Mouse (Mus musculus): ENCODE results near the gene Tspan31. TPM values are rescaled to one million over a fixed set of nuclear protein-coding genes. Genes with fewer than 3 reads are reported as not detected.
A peak's percentile ranks its signal among the peaks of the same experiment; 100 is the strongest.

Tspan31 gene
- polyA plus RNA-seq, 1 experiment from 2014 or later = 116 TPM

DNA sequence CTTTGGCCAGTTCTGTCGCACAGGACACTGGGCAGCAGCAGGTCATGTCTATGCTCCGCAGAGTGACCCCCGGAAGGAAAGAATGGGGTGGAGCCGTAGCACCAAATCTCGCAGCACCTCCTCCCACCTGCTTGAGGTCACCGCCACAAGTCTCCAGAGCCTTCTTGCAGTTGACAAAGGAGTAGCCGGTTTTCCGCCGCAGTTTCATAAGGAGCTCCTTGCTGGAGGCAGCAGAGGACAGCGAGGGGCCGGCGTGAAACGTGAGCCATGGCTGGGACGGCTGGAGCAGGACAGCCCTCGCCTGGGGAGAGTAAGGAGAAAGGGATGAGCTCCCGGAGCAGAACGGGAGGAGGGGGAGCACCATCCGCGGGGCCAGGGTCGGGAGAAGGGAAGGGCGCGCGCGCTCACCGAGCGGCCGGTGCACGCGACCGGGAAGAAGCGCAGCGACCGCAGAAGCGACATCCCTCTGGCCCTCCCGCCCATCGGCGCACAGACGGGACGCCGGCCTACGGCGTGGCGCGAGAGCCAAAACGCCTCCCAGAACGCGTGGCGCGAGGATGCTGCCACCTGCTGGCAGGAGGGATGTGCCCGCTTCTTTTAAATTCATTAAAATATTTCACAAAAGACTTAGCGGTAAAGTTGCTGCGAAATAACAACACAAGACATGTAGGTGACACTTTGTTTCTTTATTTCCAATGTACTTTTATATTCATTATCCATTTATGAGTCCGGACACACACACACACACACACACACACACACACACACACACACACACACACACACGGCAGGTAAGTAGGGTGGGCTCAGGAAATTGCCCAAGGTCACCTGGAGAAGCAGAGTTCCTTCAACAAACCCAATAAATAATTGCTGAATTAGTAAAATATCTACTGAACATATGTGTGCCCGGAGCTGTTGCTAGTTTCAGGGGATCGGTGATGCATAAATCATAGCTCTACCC lies 39.4 kb downstream of the Tspan31 start, which contains the start of gene Tsfm:
Gene Tsfm (minus strand): TSS at position 505 of the 961 bp plus-strand sequence.
- DNase-seq (ENCODE audit: low read depth, low spot score) (peak; percentile 43), ATAC-seq (peak; percentile 75)
- ChIA-PET POLR2A (interaction anchor here (1.0 to 3.9 kb wide), 4 partner anchors 11 to 115 kb away, joined by 3 to 19 read pairs (median 3); partner anchors contain the start of genes Eef1akmt3 and Mettl1), CTCF (interaction anchor here (0.7 to 2.9 kb wide), 17 partner anchors 9 to 128 kb away, joined by 3 to 14 read pairs (median 4); partner anchors contain the start of genes Eef1akmt3 and Mettl1)
- TF ChIP-seq CTCF (IDR thresholded peaks at IDR 0.05) = peak; percentile 99
- in situ Hi-C loops (cut with MboI; ENCODE audit: low pct_unique_long_range_greater_than_20kb) = loop anchor here (10.0 kb wide), 1 partner anchor 116 kb away; no protein-coding TSS in a partner anchor
- no peaks in the 10 kb centered on the region for H3K27me3 ChIP-seq

DNA sequence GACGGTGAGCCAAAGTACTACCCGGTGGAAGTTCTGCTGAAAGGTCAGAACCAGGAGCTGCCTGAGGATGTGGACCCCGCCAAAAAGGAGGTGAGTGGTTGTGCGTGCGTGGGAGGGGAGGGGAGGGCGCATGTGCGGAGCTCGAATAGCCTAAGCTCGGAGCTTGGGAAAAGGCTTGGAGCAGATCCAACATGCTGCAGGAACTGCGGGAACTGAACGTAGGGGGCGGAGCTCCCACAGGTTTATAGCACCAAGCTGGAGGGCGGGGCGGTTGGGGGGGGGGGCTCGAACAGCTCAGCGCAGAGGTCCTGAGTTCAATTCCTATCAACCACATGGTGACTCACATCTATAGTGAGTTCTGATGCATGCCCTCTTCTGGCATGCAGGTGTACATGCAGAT lies 51.6 kb downstream of the Tspan31 start:
- in situ Hi-C loops (cut with MboI; ENCODE audit: low pct_unique_long_range_greater_than_20kb) = no loop called here
- H3K27me3 ChIP-seq = no peaks in the 10 kb centered on the region
- no peak for TF ChIP-seq CTCF (IDR thresholded peaks at IDR 0.05)
- POLR2A ChIA-PET = interaction anchor here (0.9 kb wide), 1 partner anchor 9 kb away, joined by 4 read pairs; no protein-coding TSS in a partner anchor
- ATAC-seq (no peak), DNase-seq (ENCODE audit: low read depth, low spot score) (no peak)
- CTCF ChIA-PET = interaction anchor here (1.4 to 1.6 kb wide), 2 partner anchors 12 to 17 kb away, joined by 3 read pairs; no protein-coding TSS in a partner anchor

Other genes with a start within 250 kb of the Tspan31 start
- 14.5 TPM for gene Atp23, start 168.9 kb downstream of the Tspan31 start, polyA plus RNA-seq (2021)
- 101 TPM for gene Ctdsp2, start 91.5 kb downstream of the Tspan31 start, polyA plus RNA-seq (2021)
- 0.09 TPM for gene Avil, start 69.6 kb downstream of the Tspan31 start, polyA plus RNA-seq (2021)
- gene Tsfm, start 39.4 kb downstream of the Tspan31 start, polyA plus RNA-seq (2021) = 61.7 TPM
- 15.8 TPM for gene Mettl1, start 28.9 kb downstream of the Tspan31 start, polyA plus RNA-seq (2021)
- gene Eef1akmt3, start 28.8 kb downstream of the Tspan31 start, polyA plus RNA-seq (2021) = 0.44 TPM
- 0.51 TPM for gene Cyp27b1, start 22.0 kb downstream of the Tspan31 start, polyA plus RNA-seq (2021)
- gene March9, start 10.1 kb downstream of the Tspan31 start, polyA plus RNA-seq (2021) = 28.6 TPM
- gene Cdk4, start 6.7 kb downstream of the Tspan31 start, polyA plus RNA-seq (2021) = 669 TPM
- 1.4 TPM for gene Agap2, start 5.0 kb upstream of the Tspan31 start, polyA plus RNA-seq (2021)
- 173 TPM for gene Os9, start 50.9 kb upstream of the Tspan31 start, polyA plus RNA-seq (2021)
- gene B4galnt1, start 95.0 kb upstream of the Tspan31 start, polyA plus RNA-seq (2021) = 112 TPM
- 0.85 TPM for gene Slc26a10, start 110.4 kb upstream of the Tspan31 start, polyA plus RNA-seq (2021)
- gene Arhgef25, start 119.8 kb upstream of the Tspan31 start, polyA plus RNA-seq (2021) = 106 TPM
- 155 TPM for gene Dtx3, start 125.5 kb upstream of the Tspan31 start, polyA plus RNA-seq (2021)
- 76.8 TPM for gene Pip4k2c, start 141.3 kb upstream of the Tspan31 start, polyA plus RNA-seq (2021)
- 0.44 TPM for gene Kif5a, start 193.1 kb upstream of the Tspan31 start, polyA plus RNA-seq (2021)
- gene Dctn2, start 196.1 kb upstream of the Tspan31 start, polyA plus RNA-seq (2021) = 307 TPM
- 55.1 TPM for gene Mbd6, start 218.8 kb upstream of the Tspan31 start, polyA plus RNA-seq (2021)
- 152 TPM for gene Mars, start 241.5 kb upstream of the Tspan31 start, polyA plus RNA-seq (2021)

Data from Patski (cell line).